Mouse (Mus musculus) midbrain, postnatal 0 days (tissue): ENCODE results near the gene Plpp7. TPM values are rescaled to one million over a fixed set of nuclear protein-coding genes. Genes with fewer than 3 reads are reported as not detected.

Source experiments
- ATAC-seq: fragments of 200-750 bp; cut with Nextera tagmentation; 2 replicates; pipeline ENCODE4 v1.8.0; 2017; ENCODE audit warnings: moderate number of reproducible peaks, mild to moderate bottlenecking, moderate TSS enrichment, moderate library complexity; ENCODE audit not compliant: low FRiP score
- DNase-seq: peaks from one replicate; pipeline ENCODE4 v3.0.0-alpha.2; 2015; ENCODE audit warnings: low spot score
- H3K27ac ChIP-seq: fragments of 300-500 bp; sonication (generic); 2 replicates; pipeline ENCODE4 v1.5.1; 2014; ENCODE audit warnings: low read depth, mild to moderate bottlenecking, low read length, mixed read lengths
- H3K27me3 ChIP-seq: fragments of 300-500 bp; sonication (generic); 2 replicates; pipeline ENCODE4 v1.6.1; 2014; ENCODE audit warnings: low read length, control low read depth, mixed read lengths; ENCODE audit not compliant: insufficient read depth
- H3K36me3 ChIP-seq: fragments of 300-500 bp; sonication (generic); 2 replicates; pipeline ENCODE4 v1.6.1; 2014; ENCODE audit warnings: low read length, control low read depth, mixed read lengths; ENCODE audit not compliant: insufficient read depth
- H3K4me1 ChIP-seq: fragments of 300-500 bp; sonication (generic); 2 replicates; pipeline ENCODE4 v1.6.1; 2014; ENCODE audit warnings: mild to moderate bottlenecking, control low read depth, antibody characterized with exemption, low read length, mixed read lengths; ENCODE audit not compliant: insufficient read depth
- H3K4me2 ChIP-seq: fragments of 300-500 bp; sonication (generic); 2 replicates; pipeline ENCODE4 v1.6.1; 2014; ENCODE audit warnings: low read depth, mild to moderate bottlenecking, low read length, mixed read lengths; ENCODE audit not compliant: poor library complexity, severe bottlenecking
- H3K4me3 ChIP-seq: fragments of 300-500 bp; sonication (generic); 2 replicates; pipeline ENCODE4 v1.5.1; 2014; ENCODE audit warnings: low read depth, mild to moderate bottlenecking, low read length, moderate library complexity
- H3K9ac ChIP-seq: fragments of 300-500 bp; sonication (generic); replicated peaks from 2 replicates; pipeline ENCODE4 v1.6.1; 2014; ENCODE audit warnings: mild to moderate bottlenecking, low read length, moderate library complexity, mixed read lengths; ENCODE audit not compliant: poor library complexity, severe bottlenecking
- H3K9me3 ChIP-seq: fragments of 300-500 bp; sonication (generic); 2 replicates; pipeline ENCODE4 v1.6.1; 2016; ENCODE audit warnings: low read length, control low read depth
- CTCF ChIP-seq: IDR thresholded peaks from 2 replicates; pipeline ENCODE4 v1.5.1; 2016; ENCODE audit warnings: antibody characterized with exemption, mild to moderate bottlenecking
- WGBS: fragments of 180-500 bp; shearing (Covaris S2); extraction: QIAGEN DNeasy Blood & Tissue Kit; methylation state at CpG from one replicate; pipeline ENCODE4 v1.1.7; 2014; 5-methylcytosine and 5-hydroxymethylcytosine counted together
- polyA plus RNA-seq: library from polyadenylated mRNA; unstranded; fragments of >200 nt; fragmentation: Nextera tagmentation; extraction: Ambion mirVana; gene quantifications from 2 replicates; pipeline ENCODE4 v1.2.1, GENCODE M21; 2015
- total RNA-seq: library from RNA; depleted of rRNA; stranded (reverse); fragments of >200 nt; gene quantifications from 2 replicates; pipeline ENCODE4 v1.2.3, GENCODE M21; 2014

Plpp7 gene
- total and polyA plus RNA-seq, 2 experiments from 2014 or later, result 24.9 to 47.0 TPM

DNA sequence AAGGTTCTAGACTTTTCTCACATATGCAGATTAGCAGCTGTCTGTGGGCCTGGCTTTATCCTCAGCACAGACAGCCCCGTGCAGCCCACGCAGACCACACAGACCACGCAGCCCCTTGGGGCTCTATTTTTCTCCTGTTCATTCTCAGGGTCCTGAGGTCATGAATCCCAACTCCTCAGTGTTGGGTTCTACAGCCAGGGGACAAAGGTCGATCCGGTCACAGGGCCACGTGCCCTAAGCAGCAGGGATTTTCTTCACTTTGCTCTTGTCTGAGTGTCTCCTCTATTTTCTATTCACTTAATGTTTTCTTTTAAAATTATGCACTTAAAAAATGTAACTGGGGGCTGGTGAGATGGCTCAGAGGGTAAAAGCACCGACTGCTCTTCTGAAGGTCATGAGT, 20.0 kb upstream of the Plpp7 start:
- H3K9me3 ChIP-seq, result no peaks in the 10 kb centered on the region
- ATAC-seq (no peak), DNase-seq (no peak)
- 57% methylated on average over 7 of the region's 7 CpGs for WGBS
- H3K4me1 ChIP-seq, result no peaks in the 10 kb centered on the region
- H3K27ac ChIP-seq, result no peak overlapping the region
- H3K4me2 ChIP-seq, result no peak overlapping the region
- H3K9ac ChIP-seq, result no peak overlapping the region
- no peaks in the 10 kb centered on the region for H3K36me3 ChIP-seq
- H3K4me3 ChIP-seq, result no peak overlapping the region
- TF ChIP-seq CTCF, result no peak
- H3K27me3 ChIP-seq, result no peaks in the 10 kb centered on the region

DNA sequence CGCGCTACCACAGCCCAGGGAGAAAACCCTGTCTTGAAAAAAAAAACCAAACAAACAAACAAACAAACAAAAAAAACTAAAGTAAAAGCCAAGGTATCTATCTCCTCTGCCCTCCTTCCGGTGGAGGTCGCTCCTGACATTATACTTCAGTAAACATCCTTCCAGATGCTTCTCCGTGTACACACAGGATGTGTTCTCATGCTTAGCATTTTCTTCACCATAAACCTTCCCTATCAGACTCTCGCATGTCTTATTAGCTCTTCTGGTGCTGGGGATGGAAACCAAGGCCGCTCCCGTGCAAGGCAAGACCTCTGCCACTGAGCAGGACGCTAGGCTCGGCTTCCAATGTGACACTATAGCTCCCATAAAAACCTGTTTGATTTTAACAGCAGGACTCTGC, 17.6 kb upstream of the Plpp7 start:
- H3K9ac ChIP-seq, result no peak overlapping the region
- no peaks in the 10 kb centered on the region for H3K9me3 ChIP-seq
- ATAC-seq, result no peak
- no peaks in the 10 kb centered on the region for H3K36me3 ChIP-seq
- H3K4me2 ChIP-seq, result no peak overlapping the region
- TF ChIP-seq CTCF, result no peak
- peaks cover 14% of the 10 kb centered on the region for H3K27me3 ChIP-seq
- no peak overlapping the region for H3K4me3 ChIP-seq
- WGBS, result 87% methylated on average over 10 of the region's 10 CpGs
- no peaks in the 10 kb centered on the region for H3K4me1 ChIP-seq
- no peak overlapping the region for H3K27ac ChIP-seq
- no peak for DNase-seq

DNA sequence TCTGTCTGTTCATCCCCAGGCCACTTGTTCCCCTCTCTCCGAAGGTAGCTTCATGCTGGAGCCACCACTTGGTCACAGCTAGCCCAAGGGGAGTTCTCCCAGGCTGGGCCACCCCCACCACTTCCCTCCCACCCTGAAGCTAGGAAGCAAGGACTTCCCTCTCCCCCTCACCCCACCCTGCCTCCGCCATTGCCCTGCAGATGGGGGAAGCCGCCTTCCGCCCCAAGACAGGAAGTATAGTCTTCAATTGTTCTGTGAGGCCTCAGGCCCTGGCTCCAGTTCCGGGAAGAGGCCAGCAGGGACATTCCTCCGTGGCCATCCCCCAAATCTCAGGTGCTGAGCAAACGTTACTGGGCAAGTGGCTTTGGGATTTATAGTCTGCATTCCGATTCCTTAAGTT, 16.8 kb upstream of the Plpp7 start:
- DNase-seq (no peak), ATAC-seq (no peak)
- WGBS, result 60% methylated on average over 8 of the region's 8 CpGs
- Histone ChIP-seq H3K27ac (no peak overlapping the region), H3K4me2 (no peak overlapping the region), H3K4me1 (peaks cover 5% of the 10 kb centered on the region; the same call in 1 of the 2 replicates), H3K36me3 (no peaks in the 10 kb centered on the region), H3K9ac (no peak overlapping the region), H3K9me3 (no peaks in the 10 kb centered on the region), H3K4me3 (no peak overlapping the region), H3K27me3 (peaks cover 22% of the 10 kb centered on the region)
- no peak for TF ChIP-seq CTCF

DNA sequence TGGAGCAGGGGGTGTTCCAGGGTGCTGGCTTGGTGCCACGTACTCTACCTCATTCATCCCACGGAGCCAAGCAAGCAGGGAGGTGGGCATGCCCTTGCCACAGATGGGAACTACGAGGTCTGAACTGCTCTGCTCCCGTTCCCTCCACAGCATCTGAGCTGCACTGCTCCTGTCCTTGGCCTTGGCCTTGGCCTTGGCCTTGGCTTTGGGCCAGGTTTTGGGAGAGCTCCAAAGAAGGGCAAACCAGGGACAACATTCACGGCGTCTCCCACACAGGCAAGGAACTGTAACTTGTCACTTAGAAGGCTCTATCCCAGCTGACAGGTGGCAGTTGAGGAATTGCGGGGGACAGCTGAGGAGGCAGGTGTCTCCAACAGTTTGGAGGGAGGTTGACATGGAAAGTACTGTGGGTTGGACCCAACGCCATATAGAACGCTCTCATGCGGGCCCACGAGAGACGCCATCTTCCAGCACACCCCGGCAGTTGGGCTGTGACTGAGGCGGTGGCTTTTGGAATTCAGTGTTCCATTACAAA, 16.1 kb upstream of the Plpp7 start:
- Histone ChIP-seq H3K4me2 (no peak overlapping the region), H3K36me3 (no peaks in the 10 kb centered on the region), H3K9ac (no peak overlapping the region), H3K4me3 (no peak overlapping the region), H3K9me3 (no peaks in the 10 kb centered on the region), H3K27me3 (peaks cover 27% of the 10 kb centered on the region), H3K27ac (no peak overlapping the region), H3K4me1 (peaks cover 9% of the 10 kb centered on the region; the same call in 1 of the 2 replicates)
- no peak for ATAC-seq
- TF ChIP-seq CTCF, result no peak
- DNase-seq, result no peak
- WGBS, result 86% methylated on average over 14 of the region's 14 CpGs

DNA sequence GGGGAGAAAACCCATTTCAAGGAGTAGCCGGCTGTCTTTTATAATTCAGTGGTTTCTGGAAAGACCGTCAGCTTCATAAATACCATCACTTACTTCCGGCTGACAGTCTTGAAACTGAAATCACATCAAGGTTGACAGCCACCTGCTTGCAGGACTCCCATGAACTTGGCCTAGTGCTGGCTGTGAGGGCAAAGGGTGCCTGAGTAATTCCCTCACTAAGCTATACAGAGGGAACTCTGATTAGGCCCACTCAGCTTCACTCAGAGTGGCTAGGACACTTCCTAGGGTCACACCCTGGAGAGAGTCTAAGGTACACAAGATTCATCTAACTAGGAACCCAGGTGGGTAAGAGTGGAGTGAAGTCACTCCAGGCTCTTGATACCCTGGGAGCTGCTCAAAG, 14.6 kb upstream of the Plpp7 start:
- no peaks in the 10 kb centered on the region for H3K36me3 ChIP-seq
- H3K4me3 ChIP-seq, result no peak overlapping the region
- H3K27ac ChIP-seq, result no peak overlapping the region
- ATAC-seq (no peak), DNase-seq (no peak)
- peaks cover 9% of the 10 kb centered on the region; the same call in 1 of the 2 replicates for H3K4me1 ChIP-seq
- peaks cover 32% of the 10 kb centered on the region for H3K27me3 ChIP-seq
- H3K4me2 ChIP-seq, result no peak overlapping the region
- no peak for TF ChIP-seq CTCF
- no peak overlapping the region for H3K9ac ChIP-seq
- 91% methylated on average over 3 of the region's 3 CpGs for WGBS
- H3K9me3 ChIP-seq, result no peaks in the 10 kb centered on the region

DNA sequence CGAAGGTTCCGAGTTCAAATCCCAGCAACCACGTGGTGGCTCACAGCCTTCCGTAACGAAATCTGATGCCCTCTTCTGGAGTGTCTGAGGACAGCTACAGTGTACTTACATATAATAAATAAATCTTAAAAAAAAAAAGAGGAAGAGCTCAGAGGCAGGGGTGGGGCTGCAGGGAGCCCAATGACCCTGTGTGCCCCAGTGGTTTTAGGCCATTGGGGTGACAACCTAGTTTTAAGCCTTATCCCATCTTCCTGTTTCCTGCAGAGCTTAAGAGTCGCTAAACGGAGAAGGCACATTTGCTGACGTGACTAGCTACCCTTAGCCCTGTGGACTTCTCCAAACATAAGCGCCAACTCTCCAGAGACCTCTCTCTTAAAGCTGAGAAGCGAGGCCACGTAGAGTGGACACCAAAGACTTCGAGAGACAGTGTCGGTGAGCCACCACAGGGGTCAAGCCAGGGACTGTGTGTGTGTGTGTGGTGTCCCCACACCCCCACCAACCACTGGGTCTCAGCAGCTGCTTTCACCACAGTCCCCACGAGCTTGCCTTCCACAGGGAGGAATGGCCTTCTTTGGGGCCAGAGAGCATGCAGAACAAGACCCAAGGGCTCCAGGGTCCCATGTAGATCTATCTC, 13.9 kb upstream of the Plpp7 start:
- DNase-seq (no peak), ATAC-seq (no peak)
- no peak overlapping the region for H3K4me3 ChIP-seq
- H3K9me3 ChIP-seq, result no peaks in the 10 kb centered on the region
- no peak overlapping the region for H3K9ac ChIP-seq
- H3K27me3 ChIP-seq, result peaks cover 32% of the 10 kb centered on the region
- H3K4me2 ChIP-seq, result no peak overlapping the region
- H3K36me3 ChIP-seq, result no peaks in the 10 kb centered on the region
- peaks cover 9% of the 10 kb centered on the region; the same call in 1 of the 2 replicates for H3K4me1 ChIP-seq
- WGBS, result 89% methylated on average over 14 of the region's 14 CpGs
- TF ChIP-seq CTCF, result no peak
- H3K27ac ChIP-seq, result no peak overlapping the region
